Mouse (Mus musculus) megakaryocyte, embryonic 14.5 days (primary cell): Measurements from ENCODE around the gene Shc4. TPM values are rescaled to one million over a fixed set of nuclear protein-coding genes. Genes with fewer than 3 reads are reported as not detected.
A peak's percentile ranks its signal among the peaks of the same experiment; 100 is the strongest.

Source experiments
- H3K27me3 ChIP-seq: replicated peaks from 2 replicates; pipeline ENCODE3; 2012; ENCODE audit warnings: inconsistent platforms
- H3K36me3 ChIP-seq: replicated peaks from 2 replicates; pipeline ENCODE3; 2012; ENCODE audit warnings: low read length, inconsistent platforms, mixed read lengths
- H3K4me1 ChIP-seq: 2 replicates; pipeline ENCODE4 v1.6.1; 2012; ENCODE audit warnings: inconsistent platforms
- H3K4me3 ChIP-seq: replicated peaks from 2 replicates; pipeline ENCODE3; 2012; ENCODE audit warnings: moderate library complexity, mild to moderate bottlenecking, inconsistent platforms
- H3K9me3 ChIP-seq: 2 replicates; pipeline ENCODE4 v1.6.1; 2012; ENCODE audit warnings: inconsistent platforms
- FLI1 ChIP-seq: IDR thresholded peaks from 2 replicates; pipeline ENCODE4 v1.6.1; 2012; ENCODE audit warnings: low read length, inconsistent platforms, mixed read lengths
- GATA1 ChIP-seq: IDR thresholded peaks from 3 replicates; pipeline ENCODE4 v1.6.1; 2012; ENCODE audit warnings: mixed read lengths, low read length, inconsistent platforms, borderline replicate concordance
- polyA plus RNA-seq: library from polyadenylated mRNA; stranded (reverse); fragments of >175 nt; gene quantifications from 2 replicates; pipeline ENCODE4 v1.2.3, GENCODE M21; 2012; ENCODE audit warnings: low replicate concordance; ENCODE audit not compliant: insufficient read depth

Gene Shc4
- polyA plus RNA-seq = 0.17 TPM in 1 of 2 replicates, not detected in the other

DNA sequence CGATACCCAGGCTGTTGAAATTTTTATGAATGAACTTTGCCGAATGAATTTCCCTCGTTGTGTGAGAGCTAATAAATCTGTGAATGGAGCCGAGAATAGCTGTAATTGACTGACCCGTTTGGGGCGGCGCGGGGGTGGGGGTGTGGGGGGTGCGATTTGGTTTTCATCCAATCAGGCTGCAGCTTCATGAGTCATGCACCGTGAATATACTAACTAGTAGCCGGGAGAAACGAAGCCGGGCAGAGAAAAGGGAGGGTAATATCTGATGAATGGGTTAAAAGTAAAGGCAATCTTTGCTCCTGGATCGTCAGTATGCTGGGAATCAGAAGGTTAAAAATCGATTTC lies at the start of gene Shc4:
Gene Shc4 (minus strand): TSS at position 63 of the 345 bp plus-strand sequence.
- Histone ChIP-seq H3K4me3 (peak within 1 kb of the TSS; percentile 87), H3K36me3 (no peaks in the 10 kb centered on the region), H3K4me1 (peaks cover 25% of the 10 kb centered on the region), H3K9me3 (peaks cover 3% of the 10 kb centered on the region; the same call in 1 of the 2 replicates), H3K27me3 (peaks cover 89% of the 10 kb centered on the region)
- TF ChIP-seq GATA1 (no peak), FLI1 (no peak)

- Histone ChIP-seq H3K27me3 (no peaks in the 10 kb centered on the region), H3K4me1 (no peaks in the 10 kb centered on the region), H3K36me3 (peaks cover 89% of the 10 kb centered on the region), H3K9me3 (no peaks in the 10 kb centered on the region), H3K4me3 (no peak overlapping the region)
- TF ChIP-seq FLI1 (no peak), GATA1 (no peak)
Observed at GRCm38 (mm10) chr2:125765029-125765428, 41.1 kb upstream of the Shc4 start.

GRCm38 (mm10) chr2:125764531-125764930 lies 40.6 kb upstream of the Shc4 start:
- Histone ChIP-seq H3K27me3 (no peaks in the 10 kb centered on the region), H3K9me3 (no peaks in the 10 kb centered on the region), H3K4me3 (no peak overlapping the region), H3K4me1 (no peaks in the 10 kb centered on the region), H3K36me3 (peaks cover 88% of the 10 kb centered on the region)
- no peak for TF ChIP-seq GATA1
- TF ChIP-seq FLI1 = no peak

DNA sequence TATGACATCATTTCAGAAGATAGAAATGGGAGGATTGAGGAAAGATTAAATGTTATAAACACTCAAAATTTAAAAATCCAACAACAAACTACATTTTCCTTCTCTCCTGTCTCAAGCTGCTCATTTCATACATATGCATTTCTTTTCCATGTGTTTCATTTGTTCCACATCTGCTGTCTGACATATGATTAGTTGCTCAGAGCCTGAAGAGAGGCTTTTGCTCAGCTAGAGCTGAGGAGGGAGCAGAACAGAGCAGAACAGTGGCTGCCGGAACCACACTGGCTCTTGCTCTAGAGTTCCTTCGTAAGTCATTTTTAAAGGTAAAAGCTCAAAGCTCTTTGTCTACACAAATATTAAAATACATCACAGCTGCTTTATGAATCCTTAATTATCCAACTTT lies 25.4 kb upstream of the Shc4 start:
- no peaks in the 10 kb centered on the region for H3K27me3 ChIP-seq
- H3K4me3 ChIP-seq = no peak overlapping the region
- no peaks in the 10 kb centered on the region for H3K4me1 ChIP-seq
- TF ChIP-seq GATA1 = no peak
- TF ChIP-seq FLI1 = no peak
- H3K9me3 ChIP-seq = no peaks in the 10 kb centered on the region
- H3K36me3 ChIP-seq = peaks cover 99% of the 10 kb centered on the region

GRCm38 (mm10) chr2:125739338-125739737 lies 15.4 kb upstream of the Shc4 start:
- Histone ChIP-seq H3K9me3 (no peaks in the 10 kb centered on the region; the same call in 1 of the 2 replicates), H3K36me3 (peaks cover 63% of the 10 kb centered on the region)
- TF ChIP-seq GATA1 (no peak), FLI1 (no peak)

GRCm38 (mm10) chr2:125738718-125739117 lies 14.8 kb upstream of the Shc4 start:
- no peak for TF ChIP-seq GATA1
- no peak for TF ChIP-seq FLI1
- Histone ChIP-seq H3K9me3 (no peaks in the 10 kb centered on the region; the same call in 1 of the 2 replicates), H3K27me3 (peaks cover 4% of the 10 kb centered on the region), H3K4me1 (peaks cover 5% of the 10 kb centered on the region; the same call in 1 of the 2 replicates), H3K36me3 (peaks cover 56% of the 10 kb centered on the region), H3K4me3 (no peak overlapping the region)

More at GRCm38 (mm10) chr2:125739338-125739737, 15.4 kb upstream of the Shc4 start:
- Histone ChIP-seq H3K4me3 (no peak overlapping the region), H3K27me3 (peaks cover 4% of the 10 kb centered on the region), H3K4me1 (peaks cover 5% of the 10 kb centered on the region; the same call in 1 of the 2 replicates)

GRCm38 (mm10) chr2:125736025-125736343 lies 12.0 kb upstream of the Shc4 start:
- Histone ChIP-seq H3K36me3 (peaks cover 32% of the 10 kb centered on the region), H3K9me3 (no peaks in the 10 kb centered on the region), H3K4me1 (peaks cover 12% of the 10 kb centered on the region), H3K27me3 (peaks cover 24% of the 10 kb centered on the region), H3K4me3 (no peak overlapping the region)
- TF ChIP-seq GATA1 = no peak
- no peak for TF ChIP-seq FLI1

DNA sequence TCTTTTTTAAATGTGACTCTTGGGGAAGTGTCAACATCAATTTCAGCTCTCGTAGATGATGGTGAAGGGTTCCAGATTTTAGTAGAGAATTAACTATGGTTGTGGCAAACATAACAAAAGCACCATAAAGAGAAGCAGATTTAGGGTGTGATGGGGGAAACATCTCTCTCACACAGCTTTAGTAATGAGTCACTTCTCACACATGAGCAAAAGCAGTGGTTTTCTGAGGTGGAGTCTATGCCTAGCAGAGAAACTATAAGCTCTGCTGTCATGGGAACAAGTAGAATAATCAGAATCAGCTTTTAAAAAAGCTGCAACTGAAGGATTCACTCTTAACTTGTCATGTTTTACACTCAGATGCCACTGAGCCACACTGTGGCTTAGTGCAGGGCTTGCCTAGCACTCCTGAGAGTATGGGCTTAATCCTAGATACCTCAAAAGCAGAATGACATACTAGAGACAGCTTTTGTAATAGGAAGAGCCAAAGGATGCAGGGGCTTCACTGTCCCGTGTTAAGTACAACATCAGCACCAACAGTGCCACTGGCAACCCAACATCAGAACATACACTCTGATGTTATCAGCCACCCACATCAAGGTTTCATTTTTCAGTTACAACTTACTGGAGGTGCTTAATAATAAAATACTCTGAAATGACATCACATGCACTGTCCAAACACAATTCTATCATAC lies 11.5 kb upstream of the Shc4 start:
- Histone ChIP-seq H3K4me3 (no peak overlapping the region), H3K27me3 (peaks cover 29% of the 10 kb centered on the region), H3K36me3 (peaks cover 26% of the 10 kb centered on the region), H3K4me1 (peaks cover 12% of the 10 kb centered on the region), H3K9me3 (no peaks in the 10 kb centered on the region)
- TF ChIP-seq FLI1 (no peak), GATA1 (no peak)

- H3K27me3 ChIP-seq = peaks cover 34% of the 10 kb centered on the region
- H3K36me3 ChIP-seq = peaks cover 19% of the 10 kb centered on the region
- TF ChIP-seq FLI1 (no peak), GATA1 (no peak)
- no peaks in the 10 kb centered on the region for H3K9me3 ChIP-seq
- H3K4me1 ChIP-seq = peaks cover 12% of the 10 kb centered on the region
- no peak overlapping the region for H3K4me3 ChIP-seq
Observed at GRCm38 (mm10) chr2:125734741-125735140, 10.8 kb upstream of the Shc4 start.

DNA sequence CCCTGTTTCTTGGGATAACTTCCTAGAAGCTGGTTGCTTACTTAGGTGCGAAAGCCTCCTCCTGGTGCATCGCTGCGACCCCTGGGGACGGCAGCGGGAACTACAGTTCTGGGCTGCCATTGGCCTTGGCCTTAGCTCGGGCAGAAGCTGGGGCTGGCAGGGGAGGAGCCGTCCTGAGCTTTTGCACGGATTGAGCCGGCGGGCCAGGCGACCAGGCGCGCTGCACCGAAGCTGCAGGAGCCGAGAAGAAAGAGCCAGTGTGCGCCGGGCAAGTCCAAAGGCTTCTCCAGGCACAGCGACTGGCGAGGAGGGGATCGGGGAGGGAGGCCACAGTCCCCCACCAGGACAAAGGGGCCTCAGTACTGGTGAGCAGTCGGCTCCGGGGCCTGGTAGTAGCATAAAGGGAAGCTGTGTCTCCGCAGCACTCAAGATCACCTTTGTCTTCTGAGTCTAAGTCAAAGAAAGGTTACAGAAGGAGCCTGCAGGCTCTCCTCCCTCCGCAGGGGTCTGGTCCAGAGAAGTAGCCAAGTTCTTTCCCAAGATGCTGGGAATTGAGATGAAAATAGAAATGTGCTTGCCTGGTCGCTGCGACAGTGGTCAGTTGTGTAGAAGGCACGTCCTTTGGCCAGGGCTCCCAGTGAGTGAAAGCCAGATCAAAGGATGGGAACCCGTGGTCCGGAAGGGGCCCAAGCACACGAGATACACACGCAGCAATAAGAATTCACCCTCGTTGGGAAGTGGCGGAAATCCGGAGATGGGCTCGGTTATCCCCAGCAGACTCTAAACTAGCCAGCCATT lies 8.0 kb upstream of the Shc4 start:
- Histone ChIP-seq H3K4me1 (peaks cover 12% of the 10 kb centered on the region), H3K36me3 (no peaks in the 10 kb centered on the region), H3K4me3 (peak overlapping the region; percentile 82), H3K27me3 (peaks cover 57% of the 10 kb centered on the region), H3K9me3 (0 out of 2 replicates have a peak, but pooled peaks cover 3% of the 10 kb centered on the region)
- TF ChIP-seq FLI1 = no peak
- no peak for TF ChIP-seq GATA1
